Mouse (Mus musculus) lung, postnatal 0 days (tissue): ENCODE data around the gene Vps18.

Experiments used
- CTCF ChIP-seq: IDR thresholded peaks from 2 replicates; pipeline ENCODE4 v1.5.1; 2016; ENCODE audit warnings: antibody characterized with exemption, mild to moderate bottlenecking
- EP300 ChIP-seq: IDR thresholded peaks from 2 replicates; pipeline ENCODE4 v1.6.1; 2016; ENCODE audit warnings: antibody characterized with exemption, mild to moderate bottlenecking, control low read depth

DNA sequence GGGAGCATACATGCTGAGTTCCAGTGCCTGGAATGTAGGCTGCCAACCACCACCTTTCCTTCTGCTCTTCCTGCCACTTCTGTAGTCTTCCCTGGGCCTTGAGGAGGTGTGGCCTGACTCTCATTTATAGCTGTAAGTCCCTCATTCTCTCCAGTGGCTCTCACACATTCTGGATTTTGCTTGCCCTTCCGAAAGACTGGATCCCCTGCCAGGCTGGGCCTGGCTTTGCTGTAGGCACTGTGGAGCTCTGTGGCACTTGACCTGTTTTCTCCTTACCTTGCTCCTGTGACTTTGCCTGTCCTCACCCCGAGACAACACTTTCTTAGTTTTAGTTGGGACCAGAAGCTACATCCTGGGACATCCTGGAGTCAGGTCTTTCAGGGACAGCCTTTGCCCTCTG lies 10.3 kb downstream of the Vps18 start:
- TF ChIP-seq CTCF (no peak), EP300 (no peak)
